Mouse (Mus musculus): Measurements from ENCODE around the gene Garnl3. TPM values are rescaled to one million over a fixed set of nuclear protein-coding genes. Genes with fewer than 3 reads are reported as not detected.

The Garnl3 gene
- polyA plus RNA-seq, 1 experiment from 2014 or later: 10.9 TPM

Other genes starting within 250 kb of the Garnl3 start
- gene Rpl12, start 170.1 kb downstream of the Garnl3 start, polyA plus RNA-seq (2015; fragmentation: Nextera tagmentation; extraction: Ambion mirVana): 149 and 176 TPM in 2 replicates
- gene Lrsam1, start 170.0 kb downstream of the Garnl3 start, polyA plus RNA-seq (2015; fragmentation: Nextera tagmentation; extraction: Ambion mirVana): 11.7 and 12.2 TPM in 2 replicates
- 36.9 and 39.2 TPM in 2 replicates for gene Slc2a8, start 149.6 kb downstream of the Garnl3 start, polyA plus RNA-seq (2015; fragmentation: Nextera tagmentation; extraction: Ambion mirVana)
- 46.2 and 46.5 TPM in 2 replicates for gene Angptl2, start 84.4 kb upstream of the Garnl3 start, polyA plus RNA-seq (2015; fragmentation: Nextera tagmentation; extraction: Ambion mirVana)
- gene Ralgps1, start 239.8 kb upstream of the Garnl3 start, polyA plus RNA-seq (2015; fragmentation: Nextera tagmentation; extraction: Ambion mirVana): 5.2 and 7.1 TPM in 2 replicates

Data from kidney, embryonic 16.5 days (tissue).